12 mouse cellular contexts compared by ENCODE assay signal in the genomic region with DNA sequence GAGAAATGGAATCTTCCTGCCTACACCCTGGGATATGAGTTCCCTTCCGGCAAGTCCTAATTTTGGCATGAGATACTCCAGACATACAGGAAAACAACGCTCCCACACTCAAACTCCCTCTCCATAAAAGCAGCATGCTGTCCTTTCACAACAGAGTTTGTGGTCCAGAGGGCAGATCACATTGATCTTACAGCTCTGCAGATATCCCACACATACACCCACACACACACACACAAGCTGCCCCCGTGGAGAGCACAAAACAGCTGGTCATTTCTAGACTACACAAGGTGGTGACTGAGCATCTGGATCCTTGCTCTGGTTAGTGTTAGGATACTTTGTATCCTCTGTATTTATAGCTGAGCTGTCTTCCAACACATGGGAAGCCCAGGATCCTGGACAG. TPM values are rescaled to one million over a fixed set of nuclear protein-coding genes. Genes with fewer than 3 reads are reported as not detected.
DNase-seq lines count a peak whose midpoint lies in the region; ATAC-seq and TF ChIP-seq lines count a peak whose summit lies in the region.
"Had no signal": no experiment of that assay in that cellular context is flagged by ENCODE, and none has a peak within 500 bp of the region (broad histone marks: within the 10 kb centered on the region; RNA-seq: fewer than 3 reads in every experiment).

No protein-coding gene starts in this region.

- H3K4me3 ChIP-seq in hindbrain, embryonic 15.5 days = no peak overlapping the region
- no peak overlapping the region for H3K4me3 ChIP-seq in hindbrain, postnatal 0 days (ENCODE audit: low read length)
- no peak overlapping the region for H3K4me3 ChIP-seq in lung, embryonic 14.5 days (ENCODE audit: low read depth, low read length)
- H3K4me3 ChIP-seq in limb, embryonic 10.5 days = no peak overlapping the region
- H3K4me3 ChIP-seq in stomach, embryonic 16.5 days (replicated peaks; ENCODE audit: low read length) = no peak overlapping the region
- H3K4me3 ChIP-seq: neural tube, embryonic 12.5 days had no signal

- no peak overlapping the region for H3K4me2 ChIP-seq in hindbrain, embryonic 15.5 days
- H3K4me2 ChIP-seq in hindbrain, postnatal 0 days (ENCODE audit: low read depth, low read length) = no peak overlapping the region
- H3K4me2 ChIP-seq in lung, embryonic 14.5 days = no peak overlapping the region
- no peak overlapping the region for H3K4me2 ChIP-seq in stomach, embryonic 16.5 days (ENCODE audit: low read depth, low read length)
- H3K4me2 ChIP-seq: neural tube, embryonic 12.5 days had no signal

- H3K36me3 ChIP-seq in hindbrain, embryonic 15.5 days = no peaks in the 10 kb centered on the region
- no peaks in the 10 kb centered on the region for H3K36me3 ChIP-seq in hindbrain, postnatal 0 days (ENCODE audit: insufficient read depth, low read length)
- H3K36me3 ChIP-seq in lung, embryonic 14.5 days (ENCODE audit: insufficient read depth) = no peaks in the 10 kb centered on the region
- no peaks in the 10 kb centered on the region for H3K36me3 ChIP-seq in limb, embryonic 10.5 days
- no peaks in the 10 kb centered on the region for H3K36me3 ChIP-seq in stomach, embryonic 16.5 days (ENCODE audit: control insufficient read depth, insufficient read depth, low read length)
- H3K36me3 ChIP-seq: neural tube, embryonic 12.5 days had no signal

- no peak for DNase-seq in hindbrain, postnatal 0 days (ENCODE audit: low spot score)
- no peak for DNase-seq in lung, embryonic 14.5 days
- DNase-seq in lung, postnatal 10 days = no peak
- no peak for DNase-seq in limb, embryonic 10.5 days (ENCODE audit: low spot score)
- no peak for DNase-seq in urinary bladder, postnatal 4 days (ENCODE audit: low spot score in 2 of 2)
- DNase-seq: adrenal gland, postnatal 25 days; lung, postnatal 14 days; midbrain, embryonic 14.5 days; right cerebral cortex, postnatal 14 days had no signal

- H3K9ac ChIP-seq in hindbrain, embryonic 15.5 days = no peak overlapping the region
- no peak overlapping the region for H3K9ac ChIP-seq in hindbrain, postnatal 0 days (replicated peaks; ENCODE audit: low read length)
- no peak overlapping the region for H3K9ac ChIP-seq in lung, embryonic 14.5 days
- no peak overlapping the region for H3K9ac ChIP-seq in stomach, embryonic 16.5 days (ENCODE audit: low read length)
- H3K9ac ChIP-seq: neural tube, embryonic 12.5 days had no signal

- no peak for ATAC-seq in hindbrain, embryonic 15.5 days (ENCODE audit: low FRiP score, low read depth)
- no peak for ATAC-seq in hindbrain, postnatal 0 days
- no peak for ATAC-seq in lung, embryonic 14.5 days (ENCODE audit: insufficient read depth)
- no peak for ATAC-seq in stomach, embryonic 16.5 days (ENCODE audit: insufficient read depth, low FRiP score)

- H3K9me3 ChIP-seq in hindbrain, embryonic 15.5 days = no peaks in the 10 kb centered on the region
- no peaks in the 10 kb centered on the region for H3K9me3 ChIP-seq in hindbrain, postnatal 0 days (ENCODE audit: low read length)
- no peaks in the 10 kb centered on the region for H3K9me3 ChIP-seq in lung, embryonic 14.5 days (ENCODE audit: low read depth, low read length)
- no peaks in the 10 kb centered on the region for H3K9me3 ChIP-seq in limb, embryonic 10.5 days (replicated peaks)
- H3K9me3 ChIP-seq in stomach, embryonic 16.5 days (replicated peaks; ENCODE audit: control insufficient read depth, low read length) = no peaks in the 10 kb centered on the region
- H3K9me3 ChIP-seq: neural tube, embryonic 12.5 days had no signal

- WGBS in hindbrain, embryonic 15.5 days = 69% methylated on average over 3 of the region's 3 CpGs
- whole genome bisulfite sequencing in hindbrain, postnatal 0 days = 65% methylated on average over 3 of the region's 3 CpGs
- WGBS in lung, embryonic 14.5 days = 48% methylated on average over 3 of the region's 3 CpGs
- 69% methylated on average over 3 of the region's 3 CpGs for WGBS in limb, embryonic 10.5 days
- 35% methylated on average over 3 of the region's 3 CpGs for WGBS in stomach, embryonic 16.5 days

- TF ChIP-seq CTCF in hindbrain, postnatal 0 days (IDR thresholded peaks at IDR 0.05; ENCODE audit: low read depth) = no peak
- no peak for TF ChIP-seq CTCF in lung, embryonic 14.5 days (IDR thresholded peaks at IDR 0.05; ENCODE audit: low read depth)

- H3K4me1 ChIP-seq in hindbrain, embryonic 15.5 days (replicated peaks) = peaks cover 8% of the 10 kb centered on the region
- peaks cover 7% of the 10 kb centered on the region for H3K4me1 ChIP-seq in hindbrain, postnatal 0 days (ENCODE audit: insufficient read depth, low read length)
- peaks cover 9% of the 10 kb centered on the region for H3K4me1 ChIP-seq in lung, embryonic 14.5 days (ENCODE audit: insufficient read depth)
- peaks cover 33% of the 10 kb centered on the region for H3K4me1 ChIP-seq in limb, embryonic 10.5 days
- peaks cover 21% of the 10 kb centered on the region for H3K4me1 ChIP-seq in stomach, embryonic 16.5 days (ENCODE audit: control insufficient read depth, insufficient read depth, low read length)

- no peaks in the 10 kb centered on the region for H3K27me3 ChIP-seq in hindbrain, embryonic 15.5 days
- H3K27me3 ChIP-seq in hindbrain, postnatal 0 days (ENCODE audit: insufficient read depth, low read length) = no peaks in the 10 kb centered on the region
- no peaks in the 10 kb centered on the region for H3K27me3 ChIP-seq in lung, embryonic 14.5 days (ENCODE audit: insufficient read depth, low read length)
- H3K27me3 ChIP-seq in limb, embryonic 10.5 days (ENCODE audit: low read depth, poor library complexity, severe bottlenecking) = peaks cover 19% of the 10 kb centered on the region
- no peaks in the 10 kb centered on the region for H3K27me3 ChIP-seq in stomach, embryonic 16.5 days (ENCODE audit: control insufficient read depth, insufficient read depth, low read length)
- H3K27me3 ChIP-seq: neural tube, embryonic 12.5 days had no signal

- H3K27ac ChIP-seq in hindbrain, embryonic 15.5 days (replicated peaks) = 0 out of 2 replicates have a peak overlapping the region, but pooled peaks have one; percentile 17
- no peak overlapping the region for H3K27ac ChIP-seq in hindbrain, postnatal 0 days
- H3K27ac ChIP-seq in lung, embryonic 14.5 days (ENCODE audit: low read depth) = peak overlapping the region; percentile 26
- peak overlapping the region; percentile 33; the same call in 1 of the 2 replicates for H3K27ac ChIP-seq in limb, embryonic 10.5 days
- H3K27ac ChIP-seq in stomach, embryonic 16.5 days (ENCODE audit: low read length) = peak overlapping the region; percentile 68
- H3K27ac ChIP-seq: neural tube, embryonic 12.5 days had no signal

RNA-seq across cellular contexts. Expression of gene Slc7a5, which starts 32.4 kb away (rescaled TPM):
- polyA plus RNA-seq in hindbrain, embryonic 15.5 days (2015; fragmentation: Nextera tagmentation; extraction: Ambion mirVana) = 52.9 and 59.2 TPM in 2 replicates
- 148 and 163 TPM in 2 replicates for total RNA-seq in hindbrain, postnatal 0 days (2014; rRNA removed)
- polyA plus RNA-seq in hindbrain, postnatal 0 days (2015; fragmentation: Nextera tagmentation; extraction: Ambion mirVana) = 60.1 and 72.1 TPM in 2 replicates
- 27.3 and 28.8 TPM in 2 replicates for polyA plus RNA-seq in lung, embryonic 14.5 days (2014; fragmentation: Nextera tagmentation; extraction: Ambion mirVana)
- 16.8 and 19.3 TPM in 2 replicates for polyA plus RNA-seq in limb, embryonic 10.5 days (2016; fragmentation: Nextera tagmentation; extraction: Ambion mirVana)
- polyA plus RNA-seq in stomach, embryonic 16.5 days (2015; fragmentation: Nextera tagmentation; extraction: Ambion mirVana) = 19.8 and 20.0 TPM in 2 replicates

RNA-seq across cellular contexts. Expression of gene Klhdc4, which starts 45.7 kb away (rescaled TPM):
- polyA plus RNA-seq in hindbrain, embryonic 15.5 days (2015; fragmentation: Nextera tagmentation; extraction: Ambion mirVana) = 44.1 and 46.5 TPM in 2 replicates
- 25.2 and 32.5 TPM in 2 replicates for total RNA-seq in hindbrain, postnatal 0 days (2014; rRNA removed)
- polyA plus RNA-seq in hindbrain, postnatal 0 days (2015; fragmentation: Nextera tagmentation; extraction: Ambion mirVana) = 34.5 and 36.3 TPM in 2 replicates
- polyA plus RNA-seq in lung, embryonic 14.5 days (2014; fragmentation: Nextera tagmentation; extraction: Ambion mirVana) = 42.2 and 47.7 TPM in 2 replicates
- polyA plus RNA-seq in limb, embryonic 10.5 days (2016; fragmentation: Nextera tagmentation; extraction: Ambion mirVana) = 64.2 and 64.4 TPM in 2 replicates
- polyA plus RNA-seq in stomach, embryonic 16.5 days (2015; fragmentation: Nextera tagmentation; extraction: Ambion mirVana) = 34.3 and 39.3 TPM in 2 replicates
